Mouse (Mus musculus) adrenal gland (tissue): ENCODE measurements at regions not wholly inside any gene's neighbourhood (a gene's known extent, or its start where the extent isn't known, plus 50 kb on each side); places are given as distances from the start of the nearest gene placed in this dataset.

ENCODE experiments used
- intact Hi-C: fragments of 180-260 bp; cut with DNase I; formaldehyde crosslinking; loops from one replicate; pipeline ENCODE4 v1.15.1; 2025

DNA sequence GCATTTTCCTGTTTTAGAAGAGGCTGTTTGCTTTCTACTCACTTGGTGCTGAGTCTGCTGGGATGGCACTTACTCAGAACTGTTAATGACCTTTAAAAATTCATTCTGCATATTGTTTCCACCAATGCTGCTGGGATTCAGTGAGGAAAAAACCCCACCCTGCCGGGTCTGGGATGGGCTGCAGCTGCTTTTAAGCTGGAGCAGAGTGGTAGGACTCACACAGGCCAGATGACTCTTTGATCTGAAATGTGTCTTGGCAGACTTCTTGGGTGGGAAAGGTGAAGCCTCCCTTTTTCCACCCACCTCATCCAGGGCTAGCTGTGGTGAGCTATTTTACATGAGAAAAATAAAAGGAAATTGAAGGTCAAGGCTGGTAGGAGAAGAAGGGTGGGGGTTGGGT, 56.4 kb upstream of the Ddhd1 start:
- intact Hi-C loops: no loop called here

DNA sequence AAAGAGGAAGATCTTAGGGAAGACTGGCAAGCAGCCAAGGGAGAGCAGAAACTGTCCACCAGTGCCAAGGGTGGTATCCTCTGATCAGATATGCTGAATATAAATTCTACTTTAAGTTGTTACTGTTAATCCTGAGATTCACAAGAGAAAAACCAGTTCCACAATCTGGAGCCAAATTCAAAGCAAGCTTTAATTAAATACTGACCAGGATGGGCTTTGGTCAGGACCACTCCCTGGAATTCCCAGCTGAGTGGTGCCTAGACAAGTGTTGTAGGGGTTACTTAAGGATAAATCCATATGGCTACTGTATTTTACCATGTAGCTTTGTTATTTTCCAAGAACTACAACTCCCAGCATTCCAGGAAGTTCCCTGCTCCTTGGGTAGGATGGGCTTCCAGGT, 56.8 kb upstream of the Ddhd1 start:
- intact Hi-C loops: no loop called here

DNA sequence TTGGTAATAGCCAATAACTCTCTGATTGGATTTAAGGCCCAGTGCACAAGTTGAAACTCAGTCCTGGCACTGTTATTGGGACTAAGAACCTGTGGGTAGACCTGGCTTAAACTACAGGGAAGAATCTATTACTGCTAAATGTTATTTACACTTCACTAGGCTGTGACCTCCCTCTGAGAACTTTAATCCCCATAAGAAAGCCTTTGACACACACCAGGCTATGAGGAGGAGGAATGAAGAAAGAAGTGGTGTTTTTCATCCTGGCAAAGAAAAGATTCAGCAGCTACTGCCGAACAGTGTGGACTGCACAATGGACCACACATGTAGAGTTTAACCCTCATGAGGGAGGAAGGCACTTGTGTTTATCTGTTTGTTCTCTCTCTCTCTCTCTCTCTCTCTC, 58.2 kb upstream of the Ddhd1 start:
- intact Hi-C loops: no loop called here

DNA sequence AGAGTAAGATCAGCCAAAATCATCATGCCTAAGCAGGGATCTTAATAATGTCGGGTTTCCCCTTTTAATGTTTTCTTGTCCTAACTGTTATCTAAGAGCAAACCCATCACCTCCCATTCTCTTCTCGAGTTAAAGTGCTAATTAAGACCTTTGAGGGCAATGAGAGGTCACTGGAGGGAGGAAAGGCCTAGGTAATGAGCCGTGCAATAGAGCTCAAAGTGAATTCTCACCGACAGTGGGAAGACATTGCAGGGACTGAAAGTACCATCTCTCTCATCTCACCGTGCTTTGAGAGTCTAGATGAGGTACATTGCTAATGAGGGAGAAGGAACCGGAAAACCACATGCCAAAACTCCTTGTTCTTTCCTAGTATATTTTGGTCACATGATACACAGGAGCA, 64.9 kb upstream of the Ddhd1 start:
- intact Hi-C loops: no loop called here

DNA sequence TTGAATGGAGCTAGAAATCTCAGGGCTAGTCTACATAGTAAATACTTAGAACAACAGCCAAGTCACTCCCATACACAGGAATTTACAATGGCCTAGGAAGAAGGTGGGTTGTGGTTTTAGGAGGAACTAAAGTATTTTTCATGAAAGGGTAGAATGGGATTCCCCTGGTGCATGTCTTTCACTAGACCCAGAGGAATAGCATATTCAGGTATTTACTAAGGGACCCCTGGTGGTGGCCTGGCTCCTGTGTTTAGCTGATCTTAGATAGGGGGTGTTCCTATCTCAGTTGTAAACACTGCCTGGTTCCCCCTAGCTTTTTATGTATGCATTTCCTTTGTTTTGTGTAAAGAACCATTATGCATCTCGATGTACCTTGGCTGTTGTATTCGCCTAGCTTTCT, 66.4 kb upstream of the Ddhd1 start:
- intact Hi-C loops: no loop called here

DNA sequence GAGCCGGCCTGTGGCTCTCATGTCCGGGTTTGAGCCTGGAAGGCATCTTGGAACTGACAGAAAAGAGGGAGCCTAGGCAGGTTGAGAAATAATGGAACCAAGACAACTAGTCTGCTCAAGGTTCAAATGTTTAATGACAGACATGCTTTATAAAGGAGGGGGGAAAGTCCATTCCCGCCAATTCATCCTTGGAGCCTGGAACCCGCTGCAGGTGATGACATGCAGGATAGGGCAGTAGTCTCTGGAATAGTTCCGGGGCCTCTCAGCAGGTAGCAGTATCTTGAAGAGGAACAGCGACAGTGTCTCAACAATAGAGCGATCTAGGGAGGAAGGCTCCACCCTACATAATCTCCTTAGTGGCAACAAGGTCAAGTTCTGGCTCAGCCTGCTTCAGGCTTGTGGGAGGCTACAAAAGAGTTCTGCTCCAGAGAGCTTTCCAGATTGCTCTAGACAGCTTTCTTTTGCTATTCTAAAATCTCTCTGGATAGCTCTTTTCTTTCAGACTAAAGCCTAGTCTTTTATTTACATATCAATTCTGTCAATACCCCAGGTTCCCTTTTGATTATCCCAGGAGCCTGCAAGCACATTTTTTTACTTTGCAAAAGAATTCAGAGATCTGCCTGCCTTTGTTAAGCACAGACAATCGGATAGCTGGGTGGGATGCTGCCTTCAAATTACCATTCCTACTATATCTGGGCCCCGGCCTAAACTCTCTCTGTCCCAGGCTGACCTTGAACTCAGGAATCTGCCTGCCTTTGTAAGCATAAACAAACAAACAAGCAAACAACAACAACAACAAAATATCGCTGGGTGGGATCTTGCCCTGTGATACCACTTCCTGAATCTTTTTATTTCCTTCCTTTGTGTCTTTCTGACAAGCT, 76.8 kb upstream of the Ddhd1 start:
- intact Hi-C loops: no loop called here

DNA sequence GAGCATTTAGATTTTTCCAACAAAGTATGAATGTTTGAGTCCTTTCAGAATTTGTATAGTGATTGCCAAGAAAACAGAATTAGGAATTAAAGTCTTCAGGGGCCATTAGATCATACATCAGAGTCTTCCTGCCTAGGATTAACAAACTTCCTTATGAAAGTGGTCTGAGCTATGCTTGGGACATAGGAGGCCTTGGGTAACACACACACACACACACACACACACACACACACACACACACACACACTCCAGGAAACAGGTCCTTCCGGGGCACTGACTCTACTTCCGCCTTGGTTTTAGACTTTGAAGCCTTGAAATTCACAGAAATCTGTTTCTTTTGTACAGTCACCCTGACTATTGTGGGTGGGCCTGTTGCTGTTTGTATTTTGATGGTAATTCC, 80.0 kb upstream of the Ddhd1 start:
- intact Hi-C loops: no loop called here

DNA sequence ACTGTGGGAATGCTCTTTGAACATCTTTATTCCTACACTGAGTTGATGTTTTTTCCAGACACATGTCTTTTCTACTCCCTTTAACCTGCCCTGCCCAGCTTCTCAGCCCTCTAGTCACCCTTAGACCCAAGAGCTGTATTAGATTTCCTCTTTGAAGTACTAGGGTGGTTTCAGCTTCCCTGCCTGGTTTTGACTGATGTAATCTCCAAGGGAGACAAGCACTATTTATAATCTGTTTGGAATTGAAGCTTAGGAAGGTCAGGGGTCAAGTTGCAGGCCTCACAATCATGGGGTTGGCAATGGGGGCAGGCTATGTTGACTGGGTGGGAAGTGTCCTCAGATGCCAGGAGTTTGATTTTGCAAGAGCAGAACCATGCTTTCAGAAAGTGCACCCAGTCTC, 81.7 kb upstream of the Ddhd1 start:
- intact Hi-C loops: no loop called here

DNA sequence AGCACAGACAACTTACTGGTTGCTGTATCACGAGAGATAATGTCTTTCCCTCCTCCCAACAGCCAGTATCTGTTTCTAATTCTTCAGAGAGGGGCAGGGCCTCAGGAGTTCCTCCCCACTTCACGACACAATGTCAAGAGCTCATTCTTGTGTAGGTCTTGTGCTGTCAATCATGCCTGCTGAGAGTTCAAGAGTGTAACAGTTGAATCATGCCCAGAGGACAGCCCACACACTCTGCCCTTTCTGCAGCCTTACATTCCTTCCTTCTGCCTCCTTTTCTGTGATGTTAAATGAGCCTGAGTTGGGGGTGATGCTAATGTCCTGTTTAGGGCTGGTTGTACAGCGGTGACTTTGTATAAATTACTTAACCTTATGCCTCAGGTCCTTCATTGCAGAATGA, 82.7 kb upstream of the Ddhd1 start:
- intact Hi-C loops: no loop called here

DNA sequence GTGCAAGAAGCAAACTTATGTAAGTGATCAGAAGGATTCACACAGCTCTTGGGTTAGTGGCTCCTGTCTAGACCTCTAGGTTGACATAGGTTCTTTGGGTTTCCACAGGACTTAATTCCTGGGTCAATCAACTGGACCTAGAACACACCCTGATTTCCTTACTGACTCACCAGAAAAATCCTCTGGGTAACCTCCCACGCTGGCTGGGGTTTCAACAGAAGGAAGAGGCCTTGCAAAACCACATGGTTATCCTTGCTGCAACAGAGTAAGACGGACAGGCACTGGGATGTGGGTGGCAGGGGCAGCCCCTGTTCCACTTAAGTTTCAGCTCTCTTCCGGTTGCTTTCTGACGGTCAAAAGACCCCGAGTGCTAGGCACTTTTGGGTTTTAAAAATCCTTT, 88.2 kb upstream of the Ddhd1 start:
- intact Hi-C loops: no loop called here

DNA sequence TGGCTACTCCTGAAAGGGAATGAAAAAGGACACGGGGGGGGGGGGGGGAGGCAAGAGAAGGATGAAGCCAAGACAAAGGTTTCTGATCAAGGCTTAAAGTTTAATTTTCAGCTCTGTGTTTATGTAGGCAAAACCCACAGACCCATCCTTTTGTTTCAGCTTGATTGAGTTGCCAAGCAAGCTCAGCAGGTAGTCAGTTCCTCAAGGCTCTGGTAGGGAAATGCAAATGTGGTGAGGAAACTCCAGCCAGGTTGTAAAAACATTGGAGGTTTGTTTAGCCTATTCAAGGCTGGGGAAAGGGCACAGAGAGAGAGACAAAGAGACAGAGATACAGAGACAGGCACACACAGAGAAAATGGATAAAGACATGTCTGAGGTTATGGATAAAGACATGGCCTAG, 99.4 kb upstream of the Ddhd1 start:
- intact Hi-C loops: no loop called here

DNA sequence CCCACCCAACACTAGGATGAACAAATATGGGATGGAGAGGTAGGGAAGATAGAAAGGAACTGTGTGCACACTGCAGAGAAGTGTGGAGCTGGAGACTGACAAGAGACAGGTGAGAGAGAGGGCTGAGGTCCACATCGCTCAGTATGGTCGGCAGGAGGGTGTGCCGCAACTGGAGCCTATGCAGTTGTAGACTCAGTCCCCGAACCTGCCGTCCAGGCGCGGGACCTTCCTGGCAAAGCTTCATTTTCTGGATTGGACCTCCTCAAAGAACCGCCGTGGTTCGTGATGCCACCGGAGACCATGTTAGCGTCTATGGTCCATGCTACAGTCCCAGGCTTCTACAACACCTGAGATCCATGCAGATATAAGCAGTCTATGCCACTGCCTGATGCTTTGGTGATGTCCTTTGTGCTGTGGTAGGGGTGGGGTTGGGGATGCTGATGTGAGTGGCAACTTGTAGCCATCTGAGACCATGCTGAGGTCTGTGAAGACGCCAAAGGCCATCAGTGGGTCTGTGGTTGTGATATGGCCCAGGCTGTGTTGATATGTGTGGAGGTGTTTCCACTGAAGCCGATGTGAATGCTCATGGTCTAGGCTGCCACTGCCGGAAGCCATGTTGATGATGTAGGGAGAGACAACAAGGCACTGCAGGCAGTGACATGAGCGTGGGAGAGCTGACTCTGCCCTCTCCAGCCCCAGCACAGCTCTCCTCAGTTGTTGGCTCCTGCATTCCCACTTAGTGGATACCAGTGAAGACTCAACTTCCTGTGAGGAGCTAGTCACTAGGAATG, 103.1 kb upstream of the Ddhd1 start:
- intact Hi-C loops: loop anchor here (10.0 kb wide), 2 partner anchors 66 to 964 kb away; no protein-coding TSS in a partner anchor

DNA sequence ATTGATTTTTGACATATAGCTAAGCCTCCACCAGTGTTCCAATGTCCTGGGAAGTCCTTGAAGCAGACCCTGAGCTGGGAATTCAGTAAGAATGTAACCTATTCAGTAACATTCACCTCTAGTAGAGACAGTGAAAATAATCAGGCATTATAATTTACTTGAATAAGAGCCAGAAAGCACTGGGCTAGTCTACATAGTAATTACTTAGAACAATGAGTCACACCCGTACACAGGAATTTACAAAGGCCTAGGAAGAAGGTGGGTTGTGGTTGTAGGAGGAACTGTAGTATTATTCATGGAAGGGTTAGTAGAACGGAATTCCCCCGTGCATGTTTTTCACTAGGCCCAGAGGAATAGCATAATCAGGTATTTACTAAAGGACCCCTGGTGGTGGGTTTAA, 106.3 kb upstream of the Ddhd1 start:
- intact Hi-C loops: loop anchor here (10.0 kb wide), 2 partner anchors 69 to 961 kb away; no protein-coding TSS in a partner anchor

DNA sequence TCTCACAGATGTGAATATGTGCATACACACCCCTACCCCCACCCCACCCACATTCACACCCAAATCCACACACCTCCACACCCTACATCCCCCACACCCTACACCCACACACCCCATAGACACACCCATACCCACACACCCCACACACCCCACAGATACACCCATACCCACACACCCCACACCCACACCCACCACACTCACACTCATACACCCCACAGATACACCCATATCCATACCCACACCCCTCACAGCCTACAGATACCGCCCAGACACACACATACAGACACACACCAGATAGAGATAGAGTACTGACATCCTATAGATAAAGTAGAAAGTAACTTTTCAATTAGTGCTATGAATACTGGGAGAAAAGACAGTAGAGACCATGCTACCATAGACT, 108.6 kb upstream of the Ddhd1 start:
- intact Hi-C loops: loop anchor here (10.0 kb wide), 2 partner anchors 72 to 958 kb away; no protein-coding TSS in a partner anchor

DNA sequence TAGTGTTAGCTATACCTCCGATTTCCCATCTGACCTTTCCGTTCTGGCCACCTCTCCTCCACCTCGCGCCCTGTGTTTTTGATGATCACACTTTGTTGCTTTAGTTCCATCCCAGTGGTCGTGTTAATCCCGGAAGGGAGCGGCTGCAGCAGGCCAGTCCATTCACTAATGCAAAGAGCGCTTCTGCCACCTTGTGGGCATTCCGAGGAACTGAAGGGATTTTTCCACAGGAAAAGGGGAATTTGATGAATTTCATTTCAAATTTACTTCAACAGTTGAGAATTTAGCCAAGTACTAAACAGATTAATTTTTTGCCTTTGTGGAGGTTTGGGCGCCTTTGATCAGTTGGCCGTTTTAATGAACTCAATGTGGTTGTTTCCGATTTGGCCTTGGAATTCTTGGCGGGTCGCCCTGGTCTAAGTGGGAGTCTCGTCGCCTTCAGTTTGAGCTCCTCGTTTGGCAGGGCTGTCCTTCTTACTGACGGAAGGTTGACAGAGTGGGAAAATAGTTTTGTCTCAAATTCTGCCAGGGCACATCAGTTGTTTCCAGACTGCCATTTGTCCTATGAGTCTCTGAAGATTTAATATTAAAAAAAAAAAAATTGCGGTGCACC, 114.8 kb upstream of the Ddhd1 start:
- intact Hi-C loops: no loop called here

DNA sequence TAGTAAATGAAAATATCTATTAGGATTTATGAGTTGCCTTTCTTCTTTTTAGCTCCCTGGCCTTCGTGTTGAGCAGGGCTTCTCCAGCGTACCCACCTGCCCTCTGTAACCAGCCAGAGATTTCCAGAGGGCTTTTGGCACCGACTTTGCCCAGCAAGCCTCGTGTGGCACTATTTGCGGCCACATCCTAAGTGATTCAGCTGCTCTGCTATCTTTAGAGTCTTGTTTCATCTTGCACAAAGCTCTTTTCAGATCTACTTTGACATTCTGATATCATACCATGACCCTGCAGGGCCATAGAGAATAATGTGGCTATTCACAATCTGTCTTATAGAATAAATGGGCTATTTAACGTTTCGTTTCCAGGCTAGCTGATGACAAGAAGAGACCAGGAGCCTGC, 115.4 kb upstream of the Ddhd1 start:
- intact Hi-C loops: no loop called here

DNA sequence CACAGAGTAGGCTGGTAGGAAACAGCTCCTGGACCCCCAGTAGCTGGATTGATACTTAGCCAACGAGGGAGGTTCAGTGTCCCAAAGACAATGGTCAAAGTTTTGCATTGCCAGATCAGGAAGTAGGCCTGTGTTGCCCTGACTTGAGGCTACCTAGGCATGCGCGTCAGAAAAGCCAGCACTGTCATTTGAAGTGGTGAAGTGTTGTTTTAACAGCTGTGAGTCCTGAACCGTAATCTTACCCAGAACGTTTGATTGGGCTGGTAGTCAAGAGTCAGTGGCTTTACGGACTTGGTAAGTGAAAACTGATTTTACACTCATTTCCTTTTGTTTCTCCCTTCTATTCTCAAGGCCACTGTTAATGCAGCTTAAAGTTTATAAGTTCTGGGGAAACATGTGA, 123.9 kb upstream of the Ddhd1 start:
- intact Hi-C loops: no loop called here

DNA sequence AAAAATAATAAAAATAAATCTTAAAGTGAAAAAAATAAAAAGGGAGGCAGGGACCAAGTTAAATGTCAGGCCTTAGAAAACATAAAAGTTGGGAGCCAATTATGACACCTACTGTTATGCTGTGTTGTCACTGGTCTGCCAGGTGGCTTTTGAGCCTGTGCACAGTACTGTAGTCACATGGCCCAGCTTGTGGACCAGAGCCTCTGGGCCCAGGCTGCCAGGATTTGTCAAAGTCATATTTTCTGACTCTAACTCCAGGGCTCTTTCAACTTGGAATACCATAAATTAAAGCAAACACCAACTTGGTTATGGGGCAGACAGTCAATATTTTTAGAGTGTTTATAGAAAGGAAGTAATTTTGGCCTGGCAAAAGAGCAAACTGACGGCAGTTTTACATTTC, 137.0 kb upstream of the Ddhd1 start:
- intact Hi-C loops: no loop called here

DNA sequence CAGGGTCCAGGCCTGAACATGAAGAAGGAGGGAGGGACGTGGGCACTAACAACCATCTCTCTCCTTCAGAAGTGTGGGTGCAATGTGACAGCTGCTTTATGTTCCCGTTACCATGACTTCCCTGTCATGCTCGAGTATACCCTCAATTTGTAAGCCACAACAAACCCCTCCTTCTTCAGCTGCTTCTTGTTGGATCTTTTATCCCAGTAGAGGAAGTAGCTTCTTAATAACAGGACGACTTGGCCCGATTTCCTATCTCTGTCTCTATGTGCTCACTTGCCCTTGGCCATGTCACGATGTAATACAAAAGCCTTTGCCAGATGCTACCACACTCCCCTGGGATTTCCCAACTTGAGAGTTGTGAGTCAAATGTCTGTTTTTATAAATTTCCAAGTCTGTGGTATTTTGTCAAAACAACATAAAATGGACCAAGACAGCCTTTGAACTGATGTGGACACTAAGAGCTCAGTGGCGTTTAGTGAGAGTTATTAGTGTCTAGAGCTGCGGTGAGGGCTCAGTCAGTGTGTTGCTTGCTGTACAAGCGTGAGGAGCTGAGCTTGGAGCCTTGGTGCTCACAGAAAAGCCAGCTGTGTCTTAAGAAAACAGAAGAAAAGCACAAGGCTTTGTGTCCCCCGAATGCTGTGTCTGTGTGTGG, 138.8 kb upstream of the Ddhd1 start:
- intact Hi-C loops: no loop called here

DNA sequence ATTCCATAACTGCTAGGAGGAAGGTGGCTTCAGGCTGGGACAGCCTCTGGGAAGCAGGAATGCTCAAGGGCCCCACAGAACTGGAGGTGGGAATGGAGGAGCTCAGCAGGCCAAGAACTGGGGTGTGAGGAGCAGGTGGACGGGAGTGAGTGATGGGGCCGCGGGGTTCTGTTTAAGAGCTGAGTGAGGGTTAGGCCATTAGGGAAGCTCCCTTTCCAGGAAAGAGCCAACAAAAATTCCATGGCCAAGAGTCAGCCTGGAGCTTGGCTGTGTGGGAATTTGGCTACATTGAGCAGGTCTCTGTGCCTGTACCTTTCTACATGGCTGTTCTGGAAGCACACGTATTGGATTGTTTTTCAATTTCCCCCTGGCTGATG, 139.4 kb upstream of the Ddhd1 start:
- intact Hi-C loops: no loop called here

DNA sequence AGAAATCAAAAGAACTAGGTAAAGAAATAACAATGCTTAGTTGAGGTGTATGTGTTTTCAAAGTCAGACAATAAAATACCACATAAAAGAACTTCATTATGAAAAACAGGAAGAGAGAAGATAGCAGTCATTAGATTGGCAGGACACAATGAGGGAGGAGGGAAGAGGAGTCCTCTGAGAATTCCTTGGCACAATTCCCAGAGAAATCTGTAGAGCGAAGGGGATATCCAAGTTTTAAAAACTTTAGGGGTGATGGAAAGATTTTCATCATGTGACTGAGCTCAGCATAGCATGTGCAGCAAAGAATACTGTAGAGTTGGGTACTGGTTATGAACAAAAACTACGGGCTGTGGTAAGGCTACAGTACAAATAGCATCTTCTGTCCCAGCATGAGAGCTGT, 141.3 kb upstream of the Ddhd1 start:
- intact Hi-C loops: no loop called here

DNA sequence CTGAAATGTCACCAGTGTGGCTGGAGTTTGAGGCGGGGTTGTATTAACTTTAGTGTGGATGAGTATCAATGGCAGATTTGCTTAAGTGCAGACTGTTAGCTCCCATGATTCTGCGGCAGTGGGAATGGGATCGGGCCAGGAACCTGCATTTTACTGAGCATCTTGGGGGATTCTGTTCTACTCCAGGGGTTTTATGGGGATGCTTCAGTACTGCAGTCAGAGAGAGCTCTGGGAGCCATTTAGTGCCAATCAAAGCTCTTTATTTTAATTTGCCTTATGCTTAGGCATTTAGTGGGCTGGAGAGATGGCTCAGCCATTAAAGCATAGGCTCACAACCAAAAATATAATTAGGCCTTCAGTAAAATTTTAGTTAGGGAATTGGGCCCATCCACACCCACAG, 148.0 kb upstream of the Ddhd1 start:
- intact Hi-C loops: no loop called here
